8 mouse cellular contexts compared by ENCODE assay signal in the genomic region with DNA sequence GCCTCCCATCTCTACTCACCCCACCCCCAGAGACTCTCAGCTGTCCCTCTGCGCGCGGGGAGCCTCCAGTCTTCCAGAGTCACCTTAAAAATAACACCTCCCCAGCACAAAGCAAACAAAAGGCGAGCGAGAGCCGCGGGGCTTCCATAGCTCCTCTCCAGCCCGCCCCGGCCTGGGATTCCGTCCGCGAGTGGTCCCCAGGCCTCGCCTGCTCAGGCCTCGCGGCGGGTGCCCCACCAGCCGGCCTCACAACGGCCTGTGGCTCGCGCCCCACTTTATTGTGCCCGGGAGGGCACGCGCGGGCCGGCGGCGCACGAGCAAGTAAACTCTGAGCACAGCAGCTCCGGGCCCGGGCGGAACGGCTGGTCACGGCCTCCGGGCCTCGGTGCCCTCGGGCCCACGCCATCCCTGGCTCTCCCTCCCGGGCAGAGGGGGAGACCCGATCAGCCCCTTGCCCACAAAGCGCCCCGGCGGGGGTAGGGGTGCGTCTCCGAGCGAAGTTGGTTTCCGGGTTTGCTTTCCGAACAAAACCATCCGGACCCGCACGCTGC. TPM values are rescaled to one million over a fixed set of nuclear protein-coding genes. Genes with fewer than 3 reads are reported as not detected.
DNase-seq lines count a peak whose midpoint lies in the region; ATAC-seq and TF ChIP-seq lines count a peak whose summit lies in the region.

No protein-coding gene starts in this region.

- DNase-seq in lung, postnatal 14 days: no peak
- no peak for DNase-seq in embryonic facial prominence, embryonic 14.5 days (ENCODE audit: low spot score)
- DNase-seq in liver, postnatal 0 days: peak; percentile 57
- DNase-seq in spleen, adult 18-20 months: peak; percentile 36 to 59
- DNase-seq in left cerebral cortex, adult 8-10 months (ENCODE audit: low spot score in 2 of 2): no peak

- no peak for TF ChIP-seq EP300 in liver, postnatal 0 days (IDR thresholded peaks at IDR 0.05; ENCODE audit: low read depth)

- no peaks in the 10 kb centered on the region for H3K27me3 ChIP-seq in lung, embryonic 15.5 days
- H3K27me3 ChIP-seq in embryonic facial prominence, embryonic 14.5 days (replicated peaks; ENCODE audit: control insufficient read depth, insufficient read depth, low read length): no peaks in the 10 kb centered on the region
- H3K27me3 ChIP-seq in liver, postnatal 0 days (ENCODE audit: insufficient read depth, low read length): no peaks in the 10 kb centered on the region

- peak overlapping the region; percentile 99 for H3K9ac ChIP-seq in lung, embryonic 15.5 days
- H3K9ac ChIP-seq in embryonic facial prominence, embryonic 14.5 days (ENCODE audit: low read depth, low read length): peak overlapping the region; percentile 99
- H3K9ac ChIP-seq in liver, postnatal 0 days (replicated peaks): peak overlapping the region; percentile 92

- H3K4me1 ChIP-seq in lung, embryonic 15.5 days: peaks cover 31% of the 10 kb centered on the region
- H3K4me1 ChIP-seq in embryonic facial prominence, embryonic 14.5 days (ENCODE audit: control insufficient read depth, insufficient read depth, low read length): peaks cover 14% of the 10 kb centered on the region
- peaks cover 33% of the 10 kb centered on the region for H3K4me1 ChIP-seq in liver, postnatal 0 days (ENCODE audit: insufficient read depth)

- H3K9me3 ChIP-seq in lung, embryonic 15.5 days: no peaks in the 10 kb centered on the region
- H3K9me3 ChIP-seq in embryonic facial prominence, embryonic 14.5 days (ENCODE audit: control insufficient read depth, low read length): no peaks in the 10 kb centered on the region
- no peaks in the 10 kb centered on the region for H3K9me3 ChIP-seq in liver, postnatal 0 days (ENCODE audit: low read length)

- H3K36me3 ChIP-seq in lung, embryonic 15.5 days: 0 out of 2 replicates have a peak, but pooled peaks cover 6% of the 10 kb centered on the region
- H3K36me3 ChIP-seq in embryonic facial prominence, embryonic 14.5 days (ENCODE audit: control insufficient read depth, insufficient read depth, low read length): peaks cover 14% of the 10 kb centered on the region; the same call in 1 of the 2 replicates
- 0 out of 2 replicates have a peak, but pooled peaks cover 2% of the 10 kb centered on the region for H3K36me3 ChIP-seq in liver, postnatal 0 days (replicated peaks; ENCODE audit: insufficient read depth, low read length)

- peak overlapping the region; percentile 83 for H3K4me2 ChIP-seq in lung, embryonic 15.5 days
- H3K4me2 ChIP-seq in embryonic facial prominence, embryonic 14.5 days (ENCODE audit: low read depth, low read length): peak overlapping the region; percentile 66
- H3K4me2 ChIP-seq in liver, postnatal 0 days (ENCODE audit: low read depth, low read length): peak overlapping the region; percentile 85

- no peak for TF ChIP-seq CTCF in liver, postnatal 0 days (IDR thresholded peaks at IDR 0.05; ENCODE audit: low read depth)

- peak overlapping the region; percentile 98 for H3K4me3 ChIP-seq in lung, embryonic 15.5 days
- H3K4me3 ChIP-seq in embryonic facial prominence, embryonic 14.5 days (ENCODE audit: low read depth, low read length): peak overlapping the region; percentile 80
- H3K4me3 ChIP-seq in liver, postnatal 0 days (ENCODE audit: low read depth, low read length): peak overlapping the region; percentile 93

- peak; percentile 27; the same call in 1 of the 2 replicates for ATAC-seq in lung, embryonic 15.5 days (ENCODE audit: borderline replicate concordance, extremely low read depth, low FRiP score, low TSS enrichment)
- peak; percentile 10 for ATAC-seq in activated CD4-positive, CD25-positive, alpha-beta regulatory T cell, adult 4 months
- ATAC-seq in embryonic facial prominence, embryonic 14.5 days (ENCODE audit: low read depth): peak; percentile 31
- peak; percentile 26 for ATAC-seq in inflammation-experienced regulatory T-cells, adult 6 months
- peak; percentile 44 for ATAC-seq in liver, postnatal 0 days

- H3K27ac ChIP-seq in lung, embryonic 15.5 days: peak overlapping the region; percentile 87
- H3K27ac ChIP-seq in embryonic facial prominence, embryonic 14.5 days (replicated peaks; ENCODE audit: low read depth, low read length): peak overlapping the region; percentile 89
- peak overlapping the region; percentile 86 for H3K27ac ChIP-seq in liver, postnatal 0 days (ENCODE audit: low read depth)

- 0% methylated on average over 48 of the region's 50 CpGs for WGBS in lung, embryonic 15.5 days
- WGBS in embryonic facial prominence, embryonic 14.5 days: under 1% methylated on average over 21 of the region's 50 CpGs
- 0% methylated on average over 46 of the region's 50 CpGs for WGBS in liver, postnatal 0 days (ENCODE audit: insufficient replicate concordance)

RNA-seq across cellular contexts. Expression of a gene that starts 1.5 kb away (rescaled TPM):
- 317 and 326 TPM in 2 replicates for polyA plus RNA-seq in lung, embryonic 15.5 days (2015; fragmentation: Nextera tagmentation; extraction: Ambion mirVana)
- 100 to 1,000 TPM; 121 to 136 TPM for polyA plus RNA-seq in activated CD4-positive, CD25-positive, alpha-beta regulatory T cell, adult 4 months (2017; shearing (Covaris generic))
- 246 and 265 TPM in 2 replicates for polyA plus RNA-seq in embryonic facial prominence, embryonic 14.5 days (2014; fragmentation: Nextera tagmentation; extraction: Ambion mirVana)
- 100 to 1,000 TPM; 112 to 148 (median 117) TPM for polyA plus RNA-seq in inflammation-experienced regulatory T-cells, adult 6 months (2017; shearing (Covaris generic))
- polyA plus RNA-seq in liver, postnatal 0 days (2015; fragmentation: Nextera tagmentation; extraction: Ambion mirVana): 84.3 and 87.4 TPM in 2 replicates
- 100 to 1,000 TPM in 3 of 4 experiments, 10 to 100 TPM in 1; 93.1 to 120 (median 103) TPM for total RNA-seq in left cerebral cortex, adult 8-10 months (2022)

RNA-seq across cellular contexts. Expression of a gene that starts 44.0 kb away (rescaled TPM):
- 3.1 and 3.9 TPM in 2 replicates for polyA plus RNA-seq in lung, embryonic 15.5 days (2015; fragmentation: Nextera tagmentation; extraction: Ambion mirVana)
- under 1 TPM in 1 of 2 experiments, not detected in 1; 0.28 TPM for polyA plus RNA-seq in activated CD4-positive, CD25-positive, alpha-beta regulatory T cell, adult 4 months (2017; shearing (Covaris generic))
- 0.93 and 0.98 TPM in 2 replicates for polyA plus RNA-seq in embryonic facial prominence, embryonic 14.5 days (2014; fragmentation: Nextera tagmentation; extraction: Ambion mirVana)
- polyA plus RNA-seq in inflammation-experienced regulatory T-cells, adult 6 months (2017; shearing (Covaris generic)): under 1 TPM in 1 of 3 experiments, not detected in 2; 0.91 TPM
- 6.8 and 8.2 TPM in 2 replicates for polyA plus RNA-seq in liver, postnatal 0 days (2015; fragmentation: Nextera tagmentation; extraction: Ambion mirVana)
- 1 to 10 TPM; 2.1 to 4.6 (median 3.0) TPM for total RNA-seq in left cerebral cortex, adult 8-10 months (2022)

Comparison
In these comparisons a context has a peak if more than half of its experiments do, and no peak if none do; other contexts are left out.
1. DNase-seq: peak in liver, postnatal 0 days (single experiment) and spleen, adult 18-20 months (2 of 2); none in lung, postnatal 14 days (single experiment), embryonic facial prominence, embryonic 14.5 days (single experiment) and left cerebral cortex, adult 8-10 months (0 of 2).
2. Peak in every context shown above with its lines, with median percentiles within 50 percentile points of each other: ATAC-seq, H3K27ac ChIP-seq, H3K4me2 ChIP-seq, H3K4me3 ChIP-seq and H3K9ac ChIP-seq.